Mouse (Mus musculus): ENCODE data around the gene Mfsd13b. TPM values are rescaled to one million over a fixed set of nuclear protein-coding genes. Genes with fewer than 3 reads are reported as not detected.
"Not testable (repeated sequence)": the region's sequence is repeated elsewhere in the genome, so short reads cannot be mapped to it uniquely, and the experiment has no call there.

Mfsd13b gene
- total RNA-seq, 1 experiment, result not detected

DNA sequence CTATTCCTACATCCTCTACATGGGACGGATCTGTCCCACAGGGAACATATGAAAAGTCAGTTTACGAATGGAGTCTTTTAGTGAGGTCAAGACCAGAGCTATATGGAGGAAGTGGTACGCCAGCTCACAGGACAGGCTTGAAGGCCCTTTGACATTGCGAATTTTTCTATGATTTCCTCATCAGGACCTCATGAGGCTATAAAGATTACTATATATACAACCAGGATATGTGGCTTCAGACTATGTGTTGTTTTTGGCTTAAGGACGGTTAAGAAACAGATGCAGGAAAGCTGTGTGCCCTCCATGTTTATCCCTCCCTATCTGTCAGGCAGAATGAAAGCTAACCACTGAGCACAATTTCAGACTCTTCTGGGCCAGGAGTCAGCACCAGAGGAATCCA, 19.2 kb upstream of the Mfsd13b start:
- H3K9me3 ChIP-seq (ENCODE audit: control insufficient read depth, insufficient read depth, low read depth, low read length), result no peaks in the 10 kb centered on the region
- in situ Hi-C loops (cut with MboI; ENCODE audit: low sequenced_read_pairs in 2 of 2, unreplicated experiment in 2 of 2), result no loop called here
- H3K4me3 ChIP-seq (ENCODE audit: insufficient read depth in 1 of 2, low read depth in 1 of 2, low read length in 2 of 2, poor library complexity in 1 of 2, severe bottlenecking in 1 of 2), result no peak overlapping the region
- no peak overlapping the region for H3K9ac ChIP-seq (ENCODE audit: insufficient read depth, low read depth, low read length, poor library complexity, severe bottlenecking)
- no peak for DNase-seq (ENCODE audit: low read depth, low spot score)
- H3K36me3 ChIP-seq (ENCODE audit: control insufficient read depth, insufficient read depth, low read length, poor library complexity, severe bottlenecking), result peaks cover 11% of the 10 kb centered on the region
- TF ChIP-seq ZNF384 (IDR thresholded peaks at IDR 0.05; ENCODE audit: low read depth, low read length), result no peak
- no peak for TF ChIP-seq ZC3H11A (IDR thresholded peaks at IDR 0.05; ENCODE audit: borderline replicate concordance, low read depth, low read length)
- no peak for TF ChIP-seq CHD2 (IDR thresholded peaks at IDR 0.05; ENCODE audit: low read depth, low read length)
- TF ChIP-seq HCFC1 (IDR thresholded peaks at IDR 0.05; ENCODE audit: borderline replicate concordance, insufficient read depth, low read length), result no peak
- no peak for TF ChIP-seq MAFK (IDR thresholded peaks at IDR 0.05; ENCODE audit: insufficient read depth, low read depth, low read length)
- peaks cover 0 to 2% of the 10 kb centered on the region in 2 experiments; a peak in 1 of 4 replicates for H3K4me1 ChIP-seq (ENCODE audit: control insufficient read depth in 2 of 2, insufficient read depth in 2 of 2, low read length in 2 of 2, poor library complexity in 1 of 2)
- no peak overlapping the region for H3K27ac ChIP-seq (ENCODE audit: insufficient read depth, low read depth, low read length, poor library complexity, severe bottlenecking)

DNA sequence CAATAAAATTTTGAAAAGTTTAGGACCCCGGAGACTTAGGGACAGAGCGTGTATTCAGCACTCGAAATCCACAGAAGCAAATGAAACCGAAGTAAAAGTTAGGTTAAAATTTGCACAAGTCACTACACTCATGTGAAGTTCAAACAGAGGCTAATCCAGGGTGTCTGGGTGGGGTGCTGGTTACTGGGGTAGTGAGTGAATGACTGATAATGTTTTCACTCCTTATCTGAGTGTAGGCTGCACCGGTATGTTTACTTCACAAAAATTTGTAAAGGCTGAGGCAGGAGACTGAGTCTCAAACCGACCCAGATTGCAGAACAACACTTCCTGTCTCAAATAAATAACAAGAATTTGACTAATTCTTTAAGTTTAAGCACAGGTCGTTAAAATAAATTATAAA, 13.1 kb upstream of the Mfsd13b start:
- Histone ChIP-seq H3K4me3 (ENCODE audit: insufficient read depth in 1 of 2, low read depth in 1 of 2, low read length in 2 of 2, poor library complexity in 1 of 2, severe bottlenecking in 1 of 2) (no peak overlapping the region), H3K36me3 (ENCODE audit: control insufficient read depth, insufficient read depth, low read length, poor library complexity, severe bottlenecking) (peaks cover 3% of the 10 kb centered on the region; the same call in 1 of the 2 replicates), H3K9ac (ENCODE audit: insufficient read depth, low read depth, low read length, poor library complexity, severe bottlenecking) (no peak overlapping the region), H3K9me3 (ENCODE audit: control insufficient read depth, insufficient read depth, low read depth, low read length) (no peaks in the 10 kb centered on the region), H3K27ac (ENCODE audit: insufficient read depth, low read depth, low read length, poor library complexity, severe bottlenecking) (no peak overlapping the region), H3K4me1 (ENCODE audit: control insufficient read depth in 2 of 2, insufficient read depth in 2 of 2, low read length in 2 of 2, poor library complexity in 1 of 2) (peaks cover 2% of the 10 kb centered on the region in 2 experiments; a peak in 1 of 4 replicates)
- no peak for TF ChIP-seq HCFC1 (IDR thresholded peaks at IDR 0.05; ENCODE audit: borderline replicate concordance, insufficient read depth, low read length)
- in situ Hi-C loops (cut with MboI; ENCODE audit: low sequenced_read_pairs in 2 of 2, unreplicated experiment in 2 of 2), result no loop called here
- no peak for DNase-seq (ENCODE audit: low read depth, low spot score)

DNA sequence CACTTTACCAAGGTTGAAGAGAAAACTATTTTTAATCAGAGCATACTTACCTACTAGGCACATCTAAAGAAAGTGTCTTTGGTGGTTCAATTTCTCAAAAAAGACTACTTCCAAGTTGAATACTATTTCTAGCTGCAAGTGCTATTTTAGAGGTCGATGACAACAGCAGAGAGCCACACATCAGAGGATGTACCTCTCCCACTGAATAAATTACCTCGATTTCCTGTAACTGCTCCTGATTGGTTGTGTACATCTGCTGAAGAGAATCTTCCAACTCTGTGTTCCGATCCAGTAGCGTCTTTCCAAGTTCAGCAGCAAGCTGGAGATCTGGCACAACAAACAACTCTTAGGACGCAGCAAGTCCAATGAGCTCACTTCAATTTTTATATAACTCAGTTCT, 12.2 kb upstream of the Mfsd13b start:
- Histone ChIP-seq H3K9me3 (ENCODE audit: control insufficient read depth, insufficient read depth, low read depth, low read length) (no peaks in the 10 kb centered on the region), H3K4me1 (ENCODE audit: control insufficient read depth in 2 of 2, insufficient read depth in 2 of 2, low read length in 2 of 2, poor library complexity in 1 of 2) (peaks cover 2% of the 10 kb centered on the region in 2 experiments; a peak in 1 of 4 replicates), H3K4me3 (ENCODE audit: insufficient read depth in 1 of 2, low read depth in 1 of 2, low read length in 2 of 2, poor library complexity in 1 of 2, severe bottlenecking in 1 of 2) (no peak overlapping the region), H3K36me3 (ENCODE audit: control insufficient read depth, insufficient read depth, low read length, poor library complexity, severe bottlenecking) (peaks cover 3% of the 10 kb centered on the region; the same call in 1 of the 2 replicates), H3K9ac (ENCODE audit: insufficient read depth, low read depth, low read length, poor library complexity, severe bottlenecking) (no peak overlapping the region), H3K27ac (ENCODE audit: insufficient read depth, low read depth, low read length, poor library complexity, severe bottlenecking) (no peak overlapping the region)
- in situ Hi-C loops (cut with MboI; ENCODE audit: low sequenced_read_pairs in 2 of 2, unreplicated experiment in 2 of 2), result no loop called here
- DNase-seq (ENCODE audit: low read depth, low spot score), result no peak
- TF ChIP-seq CHD2 (IDR thresholded peaks at IDR 0.05; ENCODE audit: low read depth, low read length), result no peak
- TF ChIP-seq ZC3H11A (IDR thresholded peaks at IDR 0.05; ENCODE audit: borderline replicate concordance, low read depth, low read length), result no peak
- no peak for TF ChIP-seq MAFK (IDR thresholded peaks at IDR 0.05; ENCODE audit: insufficient read depth, low read depth, low read length)
- TF ChIP-seq HCFC1 (IDR thresholded peaks at IDR 0.05; ENCODE audit: borderline replicate concordance, insufficient read depth, low read length), result no peak
- TF ChIP-seq ZNF384 (IDR thresholded peaks at IDR 0.05; ENCODE audit: low read depth, low read length), result no peak

DNA sequence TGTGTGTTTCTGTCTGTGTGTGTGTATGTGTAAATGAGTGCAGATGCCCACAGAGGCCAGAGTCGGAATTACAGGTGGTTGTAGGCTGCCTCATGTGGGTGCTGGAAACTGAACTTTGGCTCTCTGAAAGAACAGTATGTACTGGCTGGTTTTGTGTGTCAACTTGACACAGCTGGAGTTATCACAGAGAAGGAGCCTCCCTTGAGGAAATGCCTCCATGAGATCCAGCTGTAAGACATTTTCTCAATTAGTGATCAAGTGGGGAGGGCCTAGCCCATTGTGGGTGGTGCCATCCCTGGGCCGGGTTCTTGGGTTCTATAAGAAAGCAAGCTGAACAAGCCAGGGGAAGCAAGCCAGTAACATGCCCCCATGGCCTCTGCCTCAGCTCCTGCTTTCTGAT, 9.8 kb upstream of the Mfsd13b start:
- in situ Hi-C loops (cut with MboI; ENCODE audit: low sequenced_read_pairs in 2 of 2, unreplicated experiment in 2 of 2); DNase-seq (ENCODE audit: low read depth, low spot score); H3K9me3 ChIP-seq (ENCODE audit: control insufficient read depth, insufficient read depth, low read depth, low read length); H3K9ac ChIP-seq (ENCODE audit: insufficient read depth, low read depth, low read length, poor library complexity, severe bottlenecking); H3K4me3 ChIP-seq (ENCODE audit: insufficient read depth in 1 of 2, low read depth in 1 of 2, low read length in 2 of 2, poor library complexity in 1 of 2, severe bottlenecking in 1 of 2); H3K4me1 ChIP-seq (ENCODE audit: control insufficient read depth in 2 of 2, insufficient read depth in 2 of 2, low read length in 2 of 2, poor library complexity in 1 of 2); H3K27ac ChIP-seq (ENCODE audit: insufficient read depth, low read depth, low read length, poor library complexity, severe bottlenecking); H3K36me3 ChIP-seq (ENCODE audit: control insufficient read depth, insufficient read depth, low read length, poor library complexity, severe bottlenecking): not testable (repeated sequence)

DNA sequence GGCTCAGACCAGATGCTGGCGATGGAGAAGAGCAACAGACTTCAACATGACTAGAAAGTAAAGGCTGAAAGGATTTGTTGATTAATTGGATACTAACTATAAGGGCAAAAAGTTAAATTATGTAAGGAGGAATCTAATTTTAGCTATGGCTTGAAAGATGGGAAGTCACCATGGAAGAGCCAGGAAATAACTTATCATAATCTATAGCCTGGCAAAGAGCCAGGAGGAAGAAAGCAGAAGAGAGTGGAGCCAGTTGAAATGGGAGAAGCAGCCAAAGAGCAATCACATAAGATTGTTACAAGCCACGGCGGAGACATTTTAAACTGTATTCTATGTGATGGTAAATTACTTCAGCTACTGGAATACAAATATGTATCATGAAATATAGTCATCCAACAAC, 8.3 kb upstream of the Mfsd13b start:
- peaks cover 3% of the 10 kb centered on the region; the same call in 1 of the 2 replicates for H3K36me3 ChIP-seq (ENCODE audit: control insufficient read depth, insufficient read depth, low read length, poor library complexity, severe bottlenecking)
- H3K27ac ChIP-seq (ENCODE audit: insufficient read depth, low read depth, low read length, poor library complexity, severe bottlenecking), result no peak overlapping the region
- H3K9me3 ChIP-seq (ENCODE audit: control insufficient read depth, insufficient read depth, low read depth, low read length), result no peaks in the 10 kb centered on the region
- H3K4me1 ChIP-seq (ENCODE audit: control insufficient read depth in 2 of 2, insufficient read depth in 2 of 2, low read length in 2 of 2, poor library complexity in 1 of 2), result peaks cover 0 to 2% of the 10 kb centered on the region in 2 experiments; a peak in 1 of 4 replicates
- DNase-seq (ENCODE audit: low read depth, low spot score), result no peak
- no peak overlapping the region for H3K4me3 ChIP-seq (ENCODE audit: insufficient read depth in 1 of 2, low read depth in 1 of 2, low read length in 2 of 2, poor library complexity in 1 of 2, severe bottlenecking in 1 of 2)
- no peak overlapping the region for H3K9ac ChIP-seq (ENCODE audit: insufficient read depth, low read depth, low read length, poor library complexity, severe bottlenecking)
- in situ Hi-C loops (cut with MboI; ENCODE audit: low sequenced_read_pairs in 2 of 2, unreplicated experiment in 2 of 2), result no loop called here
- TF ChIP-seq ZNF384 (IDR thresholded peaks at IDR 0.05; ENCODE audit: low read depth, low read length) (no peak), ZC3H11A (IDR thresholded peaks at IDR 0.05; ENCODE audit: borderline replicate concordance, low read depth, low read length) (no peak), MAFK (IDR thresholded peaks at IDR 0.05; ENCODE audit: insufficient read depth, low read depth, low read length) (no peak), CHD2 (IDR thresholded peaks at IDR 0.05; ENCODE audit: low read depth, low read length) (no peak), HCFC1 (IDR thresholded peaks at IDR 0.05; ENCODE audit: borderline replicate concordance, insufficient read depth, low read length) (no peak)

Data from ES-E14 (cell line).